Mouse (Mus musculus) CH12.LX (cell line): ENCODE measurements around the gene Sppl2b.

Experiments
- CTCF ChIP-seq, 2 experiments: IDR thresholded peaks in 1 of 2; conservative IDR thresholded peaks in 1 of 2; 2 replicates each; pipeline ENCODE4 v1.5.1; 2011 to 2012; ENCODE audit warnings: low read depth in 2 of 2, low read length in 2 of 2, improper control_type of control experiment in 1 of 2, inconsistent platforms in 1 of 2, mild to moderate bottlenecking in 1 of 2, moderate library complexity in 1 of 2
- ETS1 ChIP-seq: conservative IDR thresholded peaks from 2 replicates; pipeline ENCODE4 v1.6.1; 2012; ENCODE audit warnings: low read depth, mild to moderate bottlenecking, inconsistent platforms, low read length, improper control_type of control experiment, moderate library complexity
- HCFC1 ChIP-seq: IDR thresholded peaks from 2 replicates; pipeline ENCODE4 v1.6.1; 2012; ENCODE audit warnings: low read depth, mild to moderate bottlenecking, inconsistent platforms, low read length, improper control_type of control experiment
- JUN ChIP-seq: IDR thresholded peaks from 2 replicates; pipeline ENCODE4 v1.6.1; 2011; ENCODE audit warnings: low read depth, mild to moderate bottlenecking, low read length, improper control_type of control experiment, moderate library complexity; ENCODE audit not compliant: insufficient read depth
- JUND ChIP-seq: conservative IDR thresholded peaks from 2 replicates; pipeline ENCODE4 v1.6.1; 2011; ENCODE audit warnings: low read depth, low read length, improper control_type of control experiment
- MEF2A ChIP-seq: IDR thresholded peaks from 2 replicates; pipeline ENCODE4 v1.6.1; 2014; ENCODE audit warnings: low read depth, mild to moderate bottlenecking, inconsistent platforms, low read length, improper control_type of control experiment, borderline replicate concordance
- NRF1 ChIP-seq: IDR thresholded peaks from 2 replicates; pipeline ENCODE4 v1.6.1; 2014; ENCODE audit warnings: low read depth, mild to moderate bottlenecking, inconsistent platforms, low read length, improper control_type of control experiment, moderate library complexity
- POLR2A ChIP-seq: IDR thresholded peaks from 2 replicates; pipeline ENCODE4 v1.6.1; 2011; ENCODE audit warnings: low read depth, mild to moderate bottlenecking, improper control_type of control experiment, low read length
- RCOR1 ChIP-seq: conservative IDR thresholded peaks from 2 replicates; pipeline ENCODE4 v1.6.1; 2012; ENCODE audit warnings: low read depth, mild to moderate bottlenecking, inconsistent platforms, low read length, improper control_type of control experiment
- TCF12 ChIP-seq: IDR thresholded peaks from 2 replicates; pipeline ENCODE4 v1.6.1; 2014; ENCODE audit warnings: low read depth, mild to moderate bottlenecking, inconsistent platforms, low read length, improper control_type of control experiment
- USF1 ChIP-seq: IDR thresholded peaks from 2 replicates; pipeline ENCODE4 v1.6.1; 2014; ENCODE audit warnings: low read depth, mild to moderate bottlenecking, inconsistent platforms, low read length, improper control_type of control experiment
- USF2 ChIP-seq: conservative IDR thresholded peaks from 2 replicates; pipeline ENCODE4 v1.6.1; 2011; ENCODE audit warnings: low read depth, low read length, improper control_type of control experiment
- ZC3H11A ChIP-seq: IDR thresholded peaks from 2 replicates; pipeline ENCODE4 v1.6.1; 2012; ENCODE audit warnings: low read depth, mild to moderate bottlenecking, inconsistent platforms, low read length, improper control_type of control experiment
- ZMIZ1 ChIP-seq: IDR thresholded peaks from 2 replicates; pipeline ENCODE4 v1.6.1; 2012; ENCODE audit warnings: low read depth, mild to moderate bottlenecking, inconsistent platforms, low read length, improper control_type of control experiment

DNA sequence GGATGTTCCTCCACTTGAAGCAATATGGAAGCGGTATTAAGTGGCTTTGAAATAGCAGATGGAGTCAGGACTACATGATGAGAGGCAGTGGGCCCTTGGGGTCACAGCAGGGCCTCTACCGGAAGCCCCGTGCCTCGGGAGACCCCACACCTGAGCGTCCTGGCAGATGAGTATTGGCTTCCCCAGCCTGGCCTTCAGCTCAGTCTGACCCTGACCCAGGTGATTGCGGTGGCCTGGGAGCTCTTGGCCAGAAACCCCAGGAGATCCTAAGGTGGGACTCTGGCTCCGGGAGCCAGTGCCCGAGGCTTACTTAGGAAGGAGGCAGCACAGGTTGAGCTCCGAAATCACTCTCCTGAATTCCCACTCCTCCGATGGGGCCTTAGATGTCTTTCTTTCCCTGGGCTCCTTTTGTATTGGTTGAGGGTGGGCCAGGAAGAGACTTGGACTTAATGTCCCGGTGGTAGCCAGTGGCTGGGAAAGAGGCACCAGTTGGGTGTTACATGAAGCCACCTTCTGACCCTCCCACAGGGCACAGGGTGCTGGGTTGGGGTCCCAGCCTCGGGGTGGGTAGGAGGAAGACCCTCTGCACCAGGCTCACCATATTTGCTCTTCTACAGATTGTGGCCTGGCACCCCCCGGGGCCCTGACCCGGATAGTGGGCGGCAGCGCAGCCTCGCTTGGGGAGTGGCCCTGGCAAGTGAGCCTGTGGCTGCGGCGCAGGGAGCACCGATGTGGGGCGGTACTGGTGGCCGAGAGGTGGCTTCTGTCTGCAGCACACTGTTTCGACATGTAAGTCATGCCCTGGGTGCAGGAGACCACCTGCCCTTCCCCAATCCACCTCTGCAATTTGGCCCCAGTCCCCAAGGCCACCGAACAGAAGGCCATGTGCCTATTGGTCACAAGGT lies 41.8 kb downstream of the Sppl2b start:
- TF ChIP-seq ETS1, result no peak
- no peak for TF ChIP-seq CTCF (conservative IDR thresholded peaks at IDR 0.05 in 1 of 2, IDR thresholded peaks at IDR 0.05 in 1 of 2; ENCODE audit: low read depth in 2 of 2, low read length in 2 of 2)
- TF ChIP-seq RCOR1, result no peak
- TF ChIP-seq POLR2A, result no peak
- TF ChIP-seq ZC3H11A, result no peak
- TF ChIP-seq USF1, result no peak
- no peak for TF ChIP-seq NRF1
- TF ChIP-seq MEF2A, result no peak
- no peak for TF ChIP-seq JUN
- TF ChIP-seq USF2, result no peak
- no peak for TF ChIP-seq ZMIZ1
- TF ChIP-seq JUND, result no peak
- TF ChIP-seq HCFC1, result no peak
- no peak for TF ChIP-seq TCF12
